Mouse (Mus musculus) hindbrain, embryonic 15.5 days (tissue): ENCODE data around the gene Thra. TPM values are rescaled to one million over a fixed set of nuclear protein-coding genes. Genes with fewer than 3 reads are reported as not detected.
"Not testable (repeated sequence)": the region's sequence is repeated elsewhere in the genome, so short reads cannot be mapped to it uniquely, and the experiment has no call there.

Experiments
- ATAC-seq: fragments of 200-750 bp; cut with Nextera tagmentation; 2 replicates; pipeline ENCODE4 v1.8.0; 2017; ENCODE audit warnings: low read depth, moderate number of reproducible peaks, moderate TSS enrichment; ENCODE audit not compliant: low FRiP score
- H3K27ac ChIP-seq: fragments of 300-500 bp; sonication (generic); replicated peaks from 2 replicates; pipeline ENCODE4 v1.5.1; 2015; ENCODE audit warnings: mild to moderate bottlenecking, inconsistent platforms
- H3K27me3 ChIP-seq: fragments of 300-500 bp; sonication (generic); 2 replicates; pipeline ENCODE4 v1.6.1; 2015; ENCODE audit warnings: control low read depth, inconsistent platforms
- H3K36me3 ChIP-seq: fragments of 300-500 bp; sonication (generic); 2 replicates; pipeline ENCODE4 v1.6.1; 2015; ENCODE audit warnings: control low read depth, inconsistent platforms
- H3K4me1 ChIP-seq: fragments of 300-500 bp; sonication (generic); replicated peaks from 2 replicates; pipeline ENCODE4 v1.6.1; 2015; ENCODE audit warnings: control low read depth, inconsistent platforms
- H3K4me2 ChIP-seq: fragments of 300-500 bp; sonication (generic); 2 replicates; pipeline ENCODE4 v1.6.1; 2015; ENCODE audit warnings: moderate library complexity, mild to moderate bottlenecking, inconsistent platforms
- H3K4me3 ChIP-seq: fragments of 300-500 bp; sonication (generic); 2 replicates; pipeline ENCODE4 v1.5.1; 2015; ENCODE audit warnings: mild to moderate bottlenecking, inconsistent platforms
- H3K9ac ChIP-seq: fragments of 300-500 bp; sonication (generic); 2 replicates; pipeline ENCODE4 v1.6.1; 2015; ENCODE audit warnings: inconsistent platforms
- H3K9me3 ChIP-seq: fragments of 300-500 bp; sonication (generic); 2 replicates; pipeline ENCODE4 v1.6.1; 2016; ENCODE audit warnings: control low read depth, inconsistent platforms
- WGBS: fragments of 180-500 bp; shearing (Covaris S2); methylation state at CpG from one replicate; pipeline ENCODE4 v1.1.7; 2015; 5-methylcytosine and 5-hydroxymethylcytosine counted together
- polyA plus RNA-seq: library from polyadenylated mRNA; unstranded; fragments of >200 nt; fragmentation: Nextera tagmentation; extraction: Ambion mirVana; gene quantifications from 2 replicates; pipeline ENCODE4 v1.2.1, GENCODE M21; 2015

The Thra gene
- polyA plus RNA-seq, 1 experiment from 2014 or later = 138 TPM

GRCm38 (mm10) chr11:98707401-98708281, 32.8 kb upstream of the Thra start:
- Histone ChIP-seq H3K27ac (no peak overlapping the region), H3K4me2 (no peak overlapping the region)

GRCm38 (mm10) chr11:98708282-98708956, 32.0 kb upstream of the Thra start:
- peaks cover 73% of the 10 kb centered on the region for H3K36me3 ChIP-seq
- no peak overlapping the region for H3K4me2 ChIP-seq
- no peak for ATAC-seq
- no peak overlapping the region for H3K4me3 ChIP-seq
- H3K27ac ChIP-seq = no peak overlapping the region
- H3K9ac ChIP-seq = no peak overlapping the region
- H3K4me1 ChIP-seq = no peaks in the 10 kb centered on the region
- H3K27me3 ChIP-seq = no peaks in the 10 kb centered on the region
- WGBS = 87% methylated on average over 19 of the region's 19 CpGs
- no peaks in the 10 kb centered on the region for H3K9me3 ChIP-seq

More at GRCm38 (mm10) chr11:98707401-98708281, 32.8 kb upstream of the Thra start:
- 81% methylated on average over 22 of the region's 22 CpGs for WGBS
- Histone ChIP-seq H3K9ac (no peak overlapping the region), H3K36me3 (peaks cover 66% of the 10 kb centered on the region), H3K4me1 (no peaks in the 10 kb centered on the region), H3K27me3 (no peaks in the 10 kb centered on the region), H3K4me3 (no peak overlapping the region), H3K9me3 (no peaks in the 10 kb centered on the region)
- no peak for ATAC-seq

GRCm38 (mm10) chr11:98709001-98709741, 31.3 kb upstream of the Thra start:
- WGBS = 79% methylated on average over 26 of the region's 26 CpGs
- Histone ChIP-seq H3K27me3 (no peaks in the 10 kb centered on the region), H3K9ac (no peak overlapping the region), H3K4me3 (no peak overlapping the region), H3K27ac (no peak overlapping the region), H3K4me2 (no peak overlapping the region), H3K9me3 (no peaks in the 10 kb centered on the region), H3K4me1 (no peaks in the 10 kb centered on the region), H3K36me3 (peaks cover 79% of the 10 kb centered on the region)
- no peak for ATAC-seq

- no peaks in the 10 kb centered on the region for H3K4me1 ChIP-seq
- no peak for ATAC-seq
- H3K27me3 ChIP-seq = no peaks in the 10 kb centered on the region
- H3K27ac ChIP-seq = no peak overlapping the region
- H3K4me3 ChIP-seq = no peak overlapping the region
- H3K36me3 ChIP-seq = peaks cover 78% of the 10 kb centered on the region
- whole genome bisulfite sequencing = 49% methylated on average over 12 of the region's 12 CpGs
- H3K9ac ChIP-seq = no peak overlapping the region
- no peak overlapping the region for H3K4me2 ChIP-seq
- H3K9me3 ChIP-seq = no peaks in the 10 kb centered on the region
Measured at GRCm38 (mm10) chr11:98710416-98711045, 29.9 kb upstream of the Thra start.

GRCm38 (mm10) chr11:98711046-98711434, 29.4 kb upstream of the Thra start:
- H3K4me1 ChIP-seq = no peaks in the 10 kb centered on the region
- no peaks in the 10 kb centered on the region for H3K27me3 ChIP-seq
- H3K4me2 ChIP-seq = no peak overlapping the region
- 79% methylated on average over 4 of the region's 4 CpGs for WGBS
- H3K9me3 ChIP-seq = no peaks in the 10 kb centered on the region
- H3K9ac ChIP-seq = no peak overlapping the region
- no peak overlapping the region for H3K4me3 ChIP-seq
- ATAC-seq = no peak
- H3K36me3 ChIP-seq = peaks cover 78% of the 10 kb centered on the region
- H3K27ac ChIP-seq = no peak overlapping the region

- not testable (repeated sequence) for H3K27ac ChIP-seq, H3K9me3 ChIP-seq, H3K4me1 ChIP-seq, H3K27me3 ChIP-seq, H3K4me3 ChIP-seq, H3K4me2 ChIP-seq, H3K9ac ChIP-seq, ATAC-seq
- H3K36me3 ChIP-seq = peaks cover 76% of the 10 kb centered on the region
- WGBS = 84% methylated on average over 6 of the region's 6 CpGs
Measured at GRCm38 (mm10) chr11:98712009-98712408, 28.4 kb upstream of the Thra start.

- H3K9me3 ChIP-seq = no peaks in the 10 kb centered on the region
- H3K27ac ChIP-seq = no peak overlapping the region
- 90% methylated on average over 12 of the region's 12 CpGs for WGBS
- no peak for ATAC-seq
- no peak overlapping the region for H3K9ac ChIP-seq
- H3K4me1 ChIP-seq = peaks cover 10% of the 10 kb centered on the region; the same call in 1 of the 2 replicates
- no peak overlapping the region for H3K4me2 ChIP-seq
- peaks cover 67% of the 10 kb centered on the region for H3K36me3 ChIP-seq
- no peaks in the 10 kb centered on the region for H3K27me3 ChIP-seq
- H3K4me3 ChIP-seq = no peak overlapping the region
Measured at GRCm38 (mm10) chr11:98713703-98714102, 26.7 kb upstream of the Thra start.

GRCm38 (mm10) chr11:98715946-98716345, 24.5 kb upstream of the Thra start:
- no peak overlapping the region for H3K4me3 ChIP-seq
- no peaks in the 10 kb centered on the region for H3K27me3 ChIP-seq
- peaks cover 52% of the 10 kb centered on the region for H3K36me3 ChIP-seq
- no peak for ATAC-seq
- no peak overlapping the region for H3K9ac ChIP-seq
- no peak overlapping the region for H3K4me2 ChIP-seq
- H3K4me1 ChIP-seq = peaks cover 10% of the 10 kb centered on the region; the same call in 1 of the 2 replicates
- H3K27ac ChIP-seq = no peak overlapping the region
- WGBS = 93% methylated on average over 9 of the region's 9 CpGs
- no peaks in the 10 kb centered on the region for H3K9me3 ChIP-seq

GRCm38 (mm10) chr11:98717904-98718303, 22.5 kb upstream of the Thra start:
- no peak overlapping the region for H3K9ac ChIP-seq
- H3K9me3 ChIP-seq = no peaks in the 10 kb centered on the region
- 10% methylated on average over 13 of the region's 13 CpGs for WGBS
- H3K36me3 ChIP-seq = peaks cover 39% of the 10 kb centered on the region
- no peak overlapping the region for H3K4me2 ChIP-seq
- no peak overlapping the region for H3K4me3 ChIP-seq
- no peaks in the 10 kb centered on the region for H3K27me3 ChIP-seq
- no peak overlapping the region for H3K27ac ChIP-seq
- ATAC-seq = no peak
- peaks cover 13% of the 10 kb centered on the region; the same call in 1 of the 2 replicates for H3K4me1 ChIP-seq

- ATAC-seq = no peak
- peaks cover 25% of the 10 kb centered on the region for H3K36me3 ChIP-seq
Measured at GRCm38 (mm10) chr11:98720756-98721155, 19.7 kb upstream of the Thra start.

GRCm38 (mm10) chr11:98721458-98722226, 18.8 kb upstream of the Thra start:
- Histone ChIP-seq H3K36me3 (peaks cover 20% of the 10 kb centered on the region), H3K4me2 (no peak overlapping the region), H3K9me3 (no peaks in the 10 kb centered on the region), H3K9ac (no peak overlapping the region), H3K27ac (no peak overlapping the region), H3K4me1 (peaks cover 13% of the 10 kb centered on the region; the same call in 1 of the 2 replicates), H3K4me3 (no peak overlapping the region), H3K27me3 (no peaks in the 10 kb centered on the region)
- WGBS = 75% methylated on average over 24 of the region's 24 CpGs
- ATAC-seq = no peak

More at GRCm38 (mm10) chr11:98720756-98721155, 19.7 kb upstream of the Thra start:
- 80% methylated on average over 2 of the region's 2 CpGs for WGBS
- no peaks in the 10 kb centered on the region for H3K27me3 ChIP-seq
- H3K9me3 ChIP-seq = no peaks in the 10 kb centered on the region
- no peak overlapping the region for H3K4me2 ChIP-seq
- H3K4me3 ChIP-seq = no peak overlapping the region
- H3K9ac ChIP-seq = no peak overlapping the region
- H3K4me1 ChIP-seq = peaks cover 13% of the 10 kb centered on the region; the same call in 1 of the 2 replicates
- H3K27ac ChIP-seq = no peak overlapping the region
